Mouse (Mus musculus) stomach, postnatal 0 days (tissue): ENCODE measurements around the gene Dusp19.

ENCODE experiments used
- CTCF ChIP-seq: IDR thresholded peaks from 2 replicates; pipeline ENCODE4 v1.5.1; 2016; ENCODE audit warnings: antibody characterized with exemption, low read depth, mild to moderate bottlenecking, moderate library complexity
- EP300 ChIP-seq: optimal IDR thresholded peaks from 2 replicates; pipeline ENCODE3; 2016; ENCODE audit warnings: antibody characterized with exemption

DNA sequence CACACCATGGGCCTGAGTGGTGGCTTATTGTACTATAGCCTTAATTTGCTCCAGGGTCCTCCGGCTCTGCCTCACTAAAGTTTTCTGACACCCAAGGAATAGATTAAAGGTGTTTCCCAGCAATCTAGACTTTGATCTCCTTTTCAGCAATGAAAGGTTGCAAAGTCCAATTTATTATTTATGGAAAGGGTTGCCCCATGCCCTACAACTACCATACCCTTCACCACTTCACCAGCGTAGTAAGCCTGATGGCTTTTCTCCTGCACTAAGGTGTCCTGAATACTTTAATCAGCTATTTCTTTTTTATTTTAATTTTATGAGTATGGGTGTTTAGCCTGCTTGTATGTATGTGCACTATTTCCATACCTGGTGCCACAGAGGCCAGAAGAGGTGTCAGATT, 45.8 kb downstream of the Dusp19 start:
- TF ChIP-seq CTCF (no peak), EP300 (no peak)
